Mouse (Mus musculus) MEL (cell line): Measurements from ENCODE around the gene Clic4. TPM values are rescaled to one million over a fixed set of nuclear protein-coding genes. Genes with fewer than 3 reads are reported as not detected.

ENCODE experiments used
- DNase-seq: peaks from one replicate; pipeline ENCODE4 v3.0.0; 2011; ENCODE audit warnings: low read depth, low spot score
- H3K27ac ChIP-seq: 2 replicates; pipeline ENCODE4 v1.5.1; 2012; ENCODE audit warnings: low read depth, mild to moderate bottlenecking, control low read depth, low read length, moderate library complexity; ENCODE audit not compliant: control insufficient read depth
- H3K27me3 ChIP-seq, 2 experiments: fragments of 150-350 bp in 1 of 2; sonication (generic) in 1 of 2; 2 replicates each; pipeline ENCODE4 v1.6.1; 2012; ENCODE audit warnings: low read length in 2 of 2, mild to moderate bottlenecking in 2 of 2, improper control_type of control experiment in 1 of 2, moderate library complexity in 1 of 2; ENCODE audit not compliant: insufficient read depth in 2 of 2, control insufficient read depth in 1 of 2
- H3K36me3 ChIP-seq, 2 experiments: 2 replicates each; pipeline ENCODE4 v1.6.1; 2012 to 2014; ENCODE audit warnings: low read length in 2 of 2, improper control_type of control experiment in 1 of 2, inconsistent platforms in 1 of 2, mild to moderate bottlenecking in 1 of 2; ENCODE audit not compliant: insufficient read depth in 2 of 2, control insufficient read depth in 1 of 2
- H3K4me1 ChIP-seq, 2 experiments: fragments of 150-350 bp in 1 of 2; sonication (generic) in 1 of 2; 2 replicates each; pipeline ENCODE4 v1.6.1; 2012; ENCODE audit warnings: low read length in 2 of 2, improper control_type of control experiment in 1 of 2, mild to moderate bottlenecking in 1 of 2; ENCODE audit not compliant: insufficient read depth in 2 of 2, control insufficient read depth in 1 of 2
- H3K4me3 ChIP-seq, 2 experiments: fragments of 150-350 bp in 1 of 2; sonication (generic) in 1 of 2; 2 replicates each; pipeline ENCODE4 v1.5.1; 2012; ENCODE audit warnings: low read depth in 2 of 2, low read length in 2 of 2, mild to moderate bottlenecking in 2 of 2, moderate library complexity in 2 of 2, control low read depth in 1 of 2, improper control_type of control experiment in 1 of 2; ENCODE audit not compliant: control insufficient read depth in 1 of 2, insufficient read depth in 1 of 2
- H3K79me2 ChIP-seq: 2 replicates; pipeline ENCODE4 v1.6.1; 2012; ENCODE audit warnings: mild to moderate bottlenecking, low read length, moderate library complexity; ENCODE audit not compliant: control insufficient read depth, poor library complexity, insufficient read depth
- H3K9ac ChIP-seq: 2 replicates; pipeline ENCODE4 v1.6.1; 2012; ENCODE audit warnings: low read depth, mild to moderate bottlenecking, control low read depth, low read length, moderate library complexity; ENCODE audit not compliant: control insufficient read depth, poor library complexity, severe bottlenecking
- H3K9me3 ChIP-seq: fragments of 150-350 bp; sonication (generic); replicated peaks from 2 replicates; pipeline ENCODE4 v1.6.1; 2012; ENCODE audit warnings: mild to moderate bottlenecking, low read length, improper control_type of control experiment, moderate library complexity; ENCODE audit not compliant: insufficient read depth
- CHD1 ChIP-seq: IDR thresholded peaks from 2 replicates; pipeline ENCODE4 v1.6.1; 2012; ENCODE audit warnings: low read depth, mild to moderate bottlenecking, inconsistent platforms, low read length, improper control_type of control experiment
- CHD2 ChIP-seq: IDR thresholded peaks from 2 replicates; pipeline ENCODE4 v1.6.1; 2011; ENCODE audit warnings: low read length, improper control_type of control experiment
- ELF1 ChIP-seq: IDR thresholded peaks from 2 replicates; pipeline ENCODE4 v1.6.1; 2014; ENCODE audit warnings: low read depth, mild to moderate bottlenecking, inconsistent platforms, low read length, improper control_type of control experiment, moderate library complexity
- EP300 ChIP-seq, 2 experiments: IDR thresholded peaks; 2 replicates each; pipeline ENCODE4 v1.6.1; 2011; ENCODE audit warnings: improper control_type of control experiment in 2 of 2, low read length in 2 of 2, low read depth in 1 of 2, mild to moderate bottlenecking in 1 of 2
- ETS1 ChIP-seq: IDR thresholded peaks from 2 replicates; pipeline ENCODE4 v1.6.1; 2012; ENCODE audit warnings: low read depth, mild to moderate bottlenecking, inconsistent platforms, low read length, improper control_type of control experiment, moderate library complexity
- HCFC1 ChIP-seq: IDR thresholded peaks from 2 replicates; pipeline ENCODE4 v1.6.1; 2012; ENCODE audit warnings: low read depth, mild to moderate bottlenecking, inconsistent platforms, low read length, improper control_type of control experiment, moderate library complexity
- MXI1 ChIP-seq: IDR thresholded peaks from 2 replicates; pipeline ENCODE4 v1.6.1; 2011; ENCODE audit warnings: mild to moderate bottlenecking, low read depth, low read length, improper control_type of control experiment
- NELFE ChIP-seq: IDR thresholded peaks from 2 replicates; pipeline ENCODE4 v1.6.1; 2011; ENCODE audit warnings: low read depth, low read length, improper control_type of control experiment
- RAD21 ChIP-seq: IDR thresholded peaks from 2 replicates; pipeline ENCODE4 v1.6.1; 2011; ENCODE audit warnings: mild to moderate bottlenecking, low read depth, low read length, improper control_type of control experiment
- SIN3A ChIP-seq: IDR thresholded peaks from 2 replicates; pipeline ENCODE4 v1.6.1; 2012; ENCODE audit warnings: low read length, improper control_type of control experiment, inconsistent platforms
- TAL1 ChIP-seq: IDR thresholded peaks from 2 replicates; pipeline ENCODE4 v1.6.1; 2012; ENCODE audit warnings: mild to moderate bottlenecking, inconsistent platforms, low read length, moderate library complexity, mixed read lengths
- TBP ChIP-seq: IDR thresholded peaks from 2 replicates; pipeline ENCODE4 v1.8.0; 2011; ENCODE audit warnings: low read depth, low read length, improper control_type of control experiment
- TCF12 ChIP-seq: IDR thresholded peaks from 2 replicates; pipeline ENCODE4 v1.6.1; 2014; ENCODE audit warnings: low read depth, mild to moderate bottlenecking, inconsistent platforms, low read length, improper control_type of control experiment, moderate library complexity
- ZNF384 ChIP-seq: IDR thresholded peaks from 2 replicates; pipeline ENCODE4 v1.6.1; 2012; ENCODE audit warnings: low read depth, mild to moderate bottlenecking, inconsistent platforms, low read length, improper control_type of control experiment
- polyA plus RNA-seq, 2 experiments: library from polyadenylated mRNA; stranded (reverse) in 1 of 2; unstranded in 1 of 2; fragments of >175 nt in 1 of 2; fragments of >200 nt in 1 of 2; gene quantifications; 2 replicates each; pipeline versions ENCODE4 v1.2.1 to v1.2.4; 2012; ENCODE audit warnings: low replicate concordance in 2 of 2, low read depth in 1 of 2; ENCODE audit not compliant: insufficient read length in 2 of 2, insufficient read depth in 1 of 2, missing spikeins in 1 of 2
- total RNA-seq: library from RNA; depleted of rRNA; stranded (reverse); fragments of 300-350 nt; gene quantifications from 2 replicates; pipeline ENCODE4 v1.2.3, GENCODE M21; 2012

Clic4 gene
- total and polyA plus RNA-seq, 3 experiments = 32.9 to 274 (median 83.8) TPM

- no peak for TF ChIP-seq NELFE
- TF ChIP-seq MXI1 = 0 out of 2 replicates have a peak, but pooled peaks have one; percentile 21
- no peak for TF ChIP-seq RAD21
- TF ChIP-seq TCF12 = 0 out of 2 replicates have a peak, but pooled peaks have one; percentile 4
- TF ChIP-seq HCFC1 = peak; percentile 8; the same call in 1 of the 2 replicates
- TF ChIP-seq SIN3A = peak; percentile 39; the same call in 1 of the 2 replicates
- peak; percentile 52; the same call in 1 of the 2 replicates for TF ChIP-seq ETS1
- no peak for TF ChIP-seq ELF1
- peak; percentile 16 to 26; a peak in 1 of 4 replicates for TF ChIP-seq EP300 (IDR thresholded peaks at IDR 0.05; ENCODE audit: low read depth in 1 of 2, low read length in 2 of 2)
- TF ChIP-seq TBP = 0 out of 2 replicates have a peak, but pooled peaks have one; percentile 3
- peaks cover 23% of the 10 kb centered on the region for H3K79me2 ChIP-seq
- no peaks in the 10 kb centered on the region for H3K9me3 ChIP-seq
- DNase-seq = peak; percentile 90
- peaks cover 41 to 50% of the 10 kb centered on the region in 2 experiments for H3K4me1 ChIP-seq
- H3K36me3 ChIP-seq = peaks cover 9 to 51% of the 10 kb centered on the region in 2 experiments
- peak overlapping the region; percentile 18 for H3K9ac ChIP-seq
- H3K27ac ChIP-seq = peak overlapping the region; percentile 39
- H3K27me3 ChIP-seq = no peaks in the 10 kb centered on the region
- H3K4me3 ChIP-seq = no peak overlapping the region
These were observed 31.5 kb downstream of the Clic4 start for GRCm38 (mm10) chr4:135241106-135241505.

- no peak overlapping the region for H3K9ac ChIP-seq
- H3K79me2 ChIP-seq = peaks cover 19% of the 10 kb centered on the region
- H3K27me3 ChIP-seq = no peaks in the 10 kb centered on the region
- TF ChIP-seq CHD1 (no peak), TAL1 (no peak), ZNF384 (no peak), CHD2 (no peak), ETS1 (no peak), EP300 (IDR thresholded peaks at IDR 0.05; ENCODE audit: low read depth in 1 of 2, low read length in 2 of 2) (no peak; a peak in 1 of 4 replicates), ELF1 (no peak)
- TF ChIP-seq, all 39 proteins: peak for 0
- H3K9me3 ChIP-seq = no peaks in the 10 kb centered on the region
- H3K4me1 ChIP-seq = peaks cover 41 to 50% of the 10 kb centered on the region in 2 experiments
- no peak overlapping the region for H3K27ac ChIP-seq
- H3K36me3 ChIP-seq = peaks cover 9 to 51% of the 10 kb centered on the region in 2 experiments
- no peak overlapping the region for H3K4me3 ChIP-seq
- DNase-seq = peak; percentile 33
These were observed 32.3 kb downstream of the Clic4 start for GRCm38 (mm10) chr4:135240329-135240728.
